Mouse (Mus musculus) neural tube, embryonic 10.5 days (tissue): ENCODE measurements around the gene Gnb1.

Source experiments
- DNase-seq: peaks from one replicate; pipeline ENCODE4 v3.0.0-alpha.2; 2017; ENCODE audit warnings: low spot score; ENCODE audit errors: extremely low spot score

Gene Gnb1

DNA sequence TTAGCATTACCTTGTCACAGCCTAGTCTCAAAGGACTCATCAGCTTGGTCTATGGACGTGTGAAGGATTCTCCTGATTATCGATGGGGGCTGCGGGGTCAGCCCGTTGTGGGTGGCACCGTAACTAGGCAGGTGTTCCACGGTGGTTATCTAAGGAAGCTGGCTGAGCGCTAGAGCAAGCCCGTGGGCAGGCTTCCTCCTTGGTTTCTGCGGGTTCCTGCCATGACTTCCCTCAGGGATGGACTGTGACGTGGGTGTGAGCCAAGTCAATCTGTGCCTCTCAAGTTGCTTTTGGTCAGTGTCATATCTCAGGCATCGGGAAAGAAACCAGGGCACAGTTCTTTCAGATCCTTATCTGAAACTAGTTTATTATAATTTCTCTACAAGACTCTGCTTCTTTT is 83.8 kb downstream of the Gnb1 start:
- DNase-seq = no peak

DNA sequence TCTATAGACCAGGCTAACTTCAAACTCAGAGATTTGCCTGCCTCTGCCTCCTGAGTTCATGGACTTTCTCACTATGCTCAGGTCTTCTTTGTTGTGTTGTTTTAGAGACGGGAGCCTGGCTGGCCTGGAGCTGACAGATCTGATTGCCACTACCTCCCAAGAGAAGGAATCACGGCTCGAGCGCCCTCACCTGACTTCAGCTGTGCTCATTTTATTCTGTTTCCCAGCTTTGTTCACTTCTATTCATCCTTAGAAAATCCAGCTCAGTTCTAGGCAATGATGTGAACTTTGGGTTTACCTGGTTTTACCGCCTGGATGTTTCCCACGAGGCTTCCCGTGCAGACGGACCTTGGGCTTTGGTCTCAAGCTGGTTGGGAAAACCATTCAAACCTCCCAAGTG is 84.4 kb downstream of the Gnb1 start:
- no peak for DNase-seq

DNA sequence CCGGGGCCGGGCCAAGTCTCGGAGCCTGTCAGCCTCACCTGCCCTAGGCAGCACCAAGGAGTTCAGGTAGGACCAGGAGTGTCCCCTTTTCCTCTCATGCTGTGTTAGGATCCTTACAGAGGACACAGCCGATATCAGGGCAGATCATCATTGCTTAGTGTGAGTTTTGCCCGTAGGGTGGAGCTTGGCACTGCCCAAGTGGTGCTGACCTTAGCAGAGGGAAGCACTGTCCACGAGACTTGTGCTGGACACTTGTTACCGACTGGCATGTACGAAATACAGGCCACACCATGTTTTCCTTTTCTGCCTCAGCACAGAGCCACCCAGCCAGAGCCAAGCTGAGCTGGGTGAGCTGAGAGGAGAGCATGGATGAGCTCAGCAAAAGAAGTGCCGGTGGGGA is 86.0 kb downstream of the Gnb1 start:
- no peak for DNase-seq

DNA sequence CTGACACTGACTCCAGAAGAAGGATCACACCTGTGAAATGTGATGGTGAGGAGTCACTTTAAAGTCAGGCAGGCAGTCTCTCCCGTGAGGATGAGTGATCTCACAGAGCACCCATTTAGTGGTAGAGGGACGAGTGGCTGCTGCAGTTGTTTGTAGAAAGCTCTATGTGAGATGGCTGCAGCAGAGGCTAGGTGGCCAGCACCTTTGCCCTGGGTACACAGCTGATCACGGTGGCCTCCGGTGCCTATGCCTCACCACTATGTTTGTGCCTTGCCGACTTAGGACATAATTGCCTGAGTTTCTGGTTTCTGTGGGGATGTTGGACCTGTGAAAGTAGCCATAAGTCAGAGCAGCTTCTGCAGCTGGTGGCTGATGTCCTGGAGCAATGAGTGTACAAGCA is 86.6 kb downstream of the Gnb1 start:
- no peak for DNase-seq

DNA sequence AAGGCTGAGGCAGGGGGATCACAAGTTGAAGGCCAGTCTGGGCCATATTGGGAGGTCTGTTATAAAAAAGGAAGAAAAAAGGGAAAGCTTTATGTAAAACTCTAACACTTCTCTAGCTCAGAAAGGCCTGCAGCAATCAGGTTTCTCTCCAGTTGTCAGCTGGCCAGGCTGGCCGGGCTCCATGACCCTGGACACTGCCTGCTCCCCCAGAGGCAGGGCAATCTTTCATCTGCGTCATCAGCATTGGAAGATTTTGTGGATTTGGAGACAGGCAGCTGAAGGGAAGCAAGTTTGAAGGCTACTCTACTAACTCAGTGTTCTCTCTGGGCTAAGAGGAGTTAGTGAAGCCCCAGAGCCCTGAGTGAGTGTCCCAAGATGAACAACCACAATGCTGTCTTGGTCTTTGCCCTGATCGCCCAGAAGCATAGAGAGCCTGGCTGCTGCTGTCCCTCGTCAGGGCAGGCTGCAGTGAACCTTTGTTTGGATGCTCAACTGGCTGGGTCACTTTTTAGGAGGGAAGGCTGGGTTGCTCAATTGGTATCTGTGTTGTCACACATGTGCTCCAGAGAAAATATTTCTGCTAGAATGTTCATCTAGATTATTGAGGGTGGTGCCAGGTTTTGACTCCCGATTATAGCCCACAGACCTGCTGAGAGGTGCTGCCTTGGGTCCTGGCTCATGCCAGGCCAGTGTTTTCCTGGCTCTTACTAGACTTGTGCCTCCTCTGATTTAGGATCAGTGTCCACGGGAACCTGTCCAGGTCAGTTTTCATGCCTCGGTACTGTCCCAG is 87.4 kb downstream of the Gnb1 start:
- no peak for DNase-seq

DNA sequence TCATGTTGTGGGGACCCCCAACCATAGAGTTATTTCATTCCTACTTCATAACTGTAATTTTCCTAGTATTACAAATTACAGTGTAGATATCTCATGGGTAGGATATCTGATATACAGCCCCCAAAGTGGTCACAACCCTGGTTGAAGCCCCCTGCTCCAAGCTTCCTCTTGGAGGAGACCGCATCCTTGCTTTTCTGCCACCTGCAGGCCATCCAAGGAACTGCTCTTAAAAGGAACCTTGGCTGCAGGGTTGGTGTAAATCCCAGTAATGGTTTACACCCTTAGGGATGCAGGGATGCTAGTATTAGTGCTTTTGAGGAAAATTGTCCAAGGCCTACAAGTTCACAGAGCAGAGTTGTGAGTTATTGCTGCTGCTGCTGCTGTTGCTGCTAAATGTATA is 89.3 kb downstream of the Gnb1 start:
- peak; percentile 66 for DNase-seq

DNA sequence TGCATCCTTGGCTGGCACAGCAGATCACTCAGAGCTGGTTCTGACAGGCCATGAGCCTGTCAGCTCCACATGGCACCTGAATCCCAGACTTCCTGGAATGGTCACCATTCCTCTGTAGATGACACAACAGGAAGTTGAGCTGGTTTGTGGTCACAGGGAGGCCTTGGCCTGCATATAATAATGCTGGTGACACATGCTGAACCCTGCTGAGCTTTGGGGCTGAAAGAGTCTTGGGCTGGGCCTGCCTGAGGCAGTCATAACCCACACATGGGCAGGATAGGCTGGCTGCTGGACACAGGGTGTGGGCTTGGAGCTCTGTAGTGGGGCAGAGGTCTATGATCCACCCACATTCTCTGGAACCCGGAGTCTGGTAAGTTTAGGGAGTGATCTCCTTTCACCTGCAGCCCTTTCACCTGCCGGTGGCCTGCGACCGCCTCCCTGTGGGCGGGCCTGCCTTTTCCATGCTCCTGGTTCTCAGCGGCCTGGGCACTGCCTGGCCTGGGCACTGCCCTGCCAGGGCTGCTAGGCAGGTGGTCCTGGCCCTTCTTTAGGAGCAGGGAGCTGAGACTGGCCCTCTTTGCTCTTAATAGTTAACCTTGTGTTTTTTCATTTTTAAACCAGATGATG is 91.2 kb downstream of the Gnb1 start:
- DNase-seq = no peak

DNA sequence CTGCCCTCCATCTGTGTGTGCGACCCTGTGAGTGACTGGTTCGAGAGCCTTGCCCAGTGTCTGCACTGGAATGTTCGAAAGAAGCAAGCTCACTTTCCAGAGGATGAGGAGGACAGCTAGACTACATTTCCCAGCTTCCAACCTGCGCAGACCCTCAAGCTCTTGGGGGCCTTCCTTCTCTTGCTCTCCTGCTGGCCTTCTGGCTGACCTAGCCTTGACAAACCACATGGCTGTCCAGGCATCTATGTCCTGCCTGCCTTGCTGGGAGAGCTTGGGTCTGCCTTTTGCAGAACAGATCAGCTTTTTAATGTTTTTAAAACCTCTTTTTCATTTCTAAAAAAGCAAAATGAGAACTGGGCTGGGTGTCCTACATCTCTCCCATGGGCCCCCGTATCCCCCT is 98.2 kb downstream of the Gnb1 start:
- DNase-seq = no peak

DNA sequence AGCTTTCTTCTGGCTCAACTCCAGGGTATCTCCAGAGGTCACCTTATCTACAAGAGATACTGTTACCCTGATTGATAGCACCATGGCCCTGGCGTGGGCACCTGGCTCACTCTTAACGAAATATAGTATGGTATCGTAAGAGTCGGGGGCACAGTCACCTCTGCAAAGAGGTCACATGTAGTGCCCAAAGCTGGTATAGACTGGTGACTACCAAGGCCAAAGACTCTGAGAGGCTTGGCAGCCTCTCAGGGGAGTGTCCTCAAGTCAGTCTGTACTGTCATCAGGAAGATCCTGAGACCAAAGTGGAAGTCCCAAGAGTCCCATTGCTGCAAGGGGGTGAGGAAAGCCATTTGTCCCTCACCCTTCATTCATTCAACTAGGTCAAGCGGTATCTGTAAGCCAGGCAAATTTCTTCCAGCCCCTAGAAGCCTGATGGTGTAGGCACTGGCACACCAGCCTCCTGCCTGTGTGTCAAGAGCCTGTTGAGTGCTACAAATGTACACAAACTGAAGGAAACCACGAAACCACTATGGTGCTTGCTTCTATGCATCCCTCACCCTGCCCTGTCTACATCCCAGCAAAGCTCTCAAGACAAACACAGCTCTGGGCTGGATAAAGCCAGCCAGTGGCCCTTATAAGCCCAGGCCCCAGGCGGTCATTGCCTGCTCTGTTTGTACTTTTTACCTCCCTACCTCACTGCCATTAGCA is 100.0 kb downstream of the Gnb1 start:
- no peak for DNase-seq

DNA sequence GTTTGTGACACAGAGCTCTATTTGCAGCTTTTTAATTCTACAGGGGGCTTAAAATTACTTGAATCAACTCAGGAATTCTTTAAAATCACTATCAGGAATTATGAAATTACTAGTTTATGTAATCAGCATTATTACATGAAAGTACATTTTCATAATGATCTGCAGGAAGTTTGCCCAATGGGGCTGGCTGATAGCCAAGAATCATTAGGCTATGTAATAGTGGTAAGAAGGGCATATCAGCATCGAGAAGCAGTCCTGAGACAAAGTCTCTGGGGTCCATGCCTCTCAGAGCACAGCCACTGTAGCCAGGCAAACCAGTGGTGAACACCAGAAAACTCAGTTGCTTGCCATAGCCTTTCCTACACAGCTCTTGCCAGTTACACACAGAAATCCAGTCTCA is 102.6 kb downstream of the Gnb1 start:
- DNase-seq = no peak

DNA sequence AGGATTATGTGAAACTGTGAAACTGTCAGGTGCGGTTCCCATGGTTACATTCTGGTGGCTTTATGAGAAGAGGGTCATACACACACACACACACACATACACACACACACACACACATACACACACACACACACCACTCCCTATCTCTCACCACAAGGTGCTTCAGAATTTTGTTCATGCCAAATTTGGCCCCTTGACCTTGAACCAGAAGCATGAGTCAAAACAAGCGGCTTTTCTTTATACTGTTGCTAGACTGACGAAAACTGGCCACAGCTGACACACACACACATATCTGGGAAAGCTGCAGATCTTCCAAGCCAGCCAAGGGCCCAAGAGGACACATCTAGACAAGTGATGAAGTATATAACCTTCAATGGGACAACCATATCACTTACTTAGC is 104.6 kb downstream of the Gnb1 start:
- DNase-seq = no peak

DNA sequence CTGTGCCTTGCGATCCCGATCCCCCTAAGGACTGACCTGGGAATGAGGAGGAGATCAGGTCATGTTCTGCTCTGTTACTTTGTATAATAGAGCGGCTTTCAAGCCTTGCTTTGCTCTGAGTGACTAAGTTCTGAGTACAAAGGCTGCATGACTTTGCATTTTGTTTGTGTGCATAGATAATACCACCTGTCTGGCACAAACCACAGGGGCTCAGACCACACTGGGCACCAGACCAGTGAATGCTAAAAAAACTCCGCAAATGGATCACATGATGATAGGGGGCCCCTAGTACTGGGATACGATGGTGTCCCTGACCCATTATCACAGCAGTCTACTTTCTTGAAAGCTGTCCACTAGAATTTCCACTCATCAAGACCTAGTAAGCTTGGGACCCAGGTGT is 105.4 kb downstream of the Gnb1 start:
- no peak for DNase-seq

DNA sequence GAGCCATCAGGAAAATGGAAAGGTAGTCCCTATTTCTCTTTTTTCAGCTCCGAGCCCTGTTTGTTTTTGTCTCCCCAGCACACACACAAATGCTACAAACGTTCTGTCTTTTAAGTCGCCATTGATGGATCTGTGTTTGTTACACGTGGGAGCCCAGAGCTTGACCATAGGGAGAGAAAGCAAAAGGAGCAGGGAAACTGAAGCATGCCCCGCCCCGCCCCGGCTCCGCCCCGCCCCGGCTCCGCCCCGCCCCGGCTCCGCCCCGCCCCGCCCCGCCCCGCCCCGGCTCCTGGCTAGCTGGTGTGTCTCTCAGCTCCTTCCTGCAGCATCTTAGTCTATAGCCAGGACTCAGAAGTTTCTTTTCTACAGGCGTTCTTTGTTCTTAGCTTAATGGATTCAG is 107.4 kb downstream of the Gnb1 start:
- DNase-seq = no peak

DNA sequence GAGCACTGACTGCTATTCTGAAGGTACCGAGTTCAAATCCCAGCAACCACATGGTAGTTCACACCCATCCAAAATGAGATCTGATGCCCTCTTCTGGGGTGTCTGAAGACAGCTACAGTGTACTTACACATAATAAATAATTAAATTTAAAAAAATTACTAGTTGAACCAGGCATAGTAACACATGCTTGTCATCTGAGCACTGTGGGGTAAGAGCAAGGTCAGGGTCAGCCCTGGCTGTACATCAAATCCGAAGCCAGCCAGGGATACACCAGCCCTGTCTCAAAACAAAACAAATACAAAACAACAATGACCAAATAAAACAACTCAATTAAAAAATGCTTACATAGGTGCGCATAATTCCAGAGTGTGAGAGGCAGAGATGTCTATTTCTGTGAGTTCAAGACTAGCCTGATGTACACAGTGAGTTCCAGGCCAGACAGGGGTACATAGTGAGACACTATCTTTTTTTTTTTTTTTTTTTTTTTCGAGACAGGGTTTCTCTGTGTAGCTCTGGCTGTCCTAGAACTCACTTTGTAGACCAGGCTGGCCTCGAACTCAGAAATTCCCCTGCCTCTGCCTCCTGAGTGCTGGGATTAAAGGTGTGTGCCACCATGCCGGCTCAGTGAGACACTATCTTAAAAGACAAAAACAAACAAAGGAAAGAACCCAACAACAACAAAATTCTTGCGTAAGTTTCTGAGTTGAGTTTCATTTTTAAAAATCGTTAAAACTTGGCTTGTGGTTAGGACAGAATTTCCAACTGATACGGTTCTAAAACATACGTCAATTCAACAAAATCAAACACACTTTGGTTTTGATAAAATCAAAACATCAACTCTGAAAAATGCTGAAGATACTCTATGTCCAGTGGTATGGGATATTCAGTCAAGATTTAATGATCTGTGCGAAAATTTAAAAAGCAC is 109.0 kb downstream of the Gnb1 start:
- no peak for DNase-seq

DNA sequence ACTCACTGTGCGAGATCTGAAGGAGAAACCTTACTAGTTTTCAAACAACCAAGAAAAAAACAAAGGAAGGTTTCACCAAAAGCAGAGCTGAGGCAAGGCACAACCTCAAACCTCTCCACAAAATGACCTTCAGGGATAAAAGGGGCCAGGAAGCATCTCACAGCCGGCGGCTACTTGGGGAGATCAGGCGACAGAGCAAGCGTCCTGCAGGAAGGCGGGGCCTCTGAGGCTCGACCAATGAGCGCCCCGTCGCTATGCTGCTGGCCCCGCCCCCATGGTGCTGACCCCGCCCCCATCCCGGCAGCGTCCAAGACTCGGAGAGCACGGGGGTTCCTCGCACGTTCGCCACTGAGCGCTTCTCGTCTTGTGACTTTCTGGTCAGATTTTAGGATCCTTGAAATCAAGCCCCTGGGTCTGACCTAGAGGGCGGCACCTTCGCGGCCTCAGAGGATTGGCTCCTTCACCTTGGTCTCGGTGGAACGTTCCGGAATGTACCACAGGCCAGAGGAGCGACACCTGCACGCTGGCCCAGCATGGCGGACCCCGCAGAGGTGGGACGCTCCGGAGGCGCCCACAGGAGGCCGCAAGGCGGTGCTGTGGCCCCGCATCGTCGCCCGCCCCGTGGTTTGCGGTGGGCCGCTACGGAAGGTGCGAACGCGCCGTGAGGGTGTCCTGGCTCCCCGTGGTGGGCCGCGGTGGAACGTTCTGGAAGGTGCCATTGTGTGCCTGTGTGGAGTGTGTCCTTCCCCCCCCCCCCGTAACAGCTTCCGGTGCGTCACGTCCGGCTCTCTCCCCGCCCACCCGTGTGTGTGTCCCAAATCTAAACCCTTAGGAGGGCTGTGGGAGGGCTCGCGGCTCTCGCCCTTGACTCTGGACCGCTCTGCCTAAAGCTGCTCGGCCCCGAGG is 110.2 kb downstream of the Gnb1 start, which contains the start of gene Slc35e2:
Gene Slc35e2 (plus strand): TSS at position 326 of the 906 bp plus-strand sequence.
- DNase-seq = peak; percentile 98

DNA sequence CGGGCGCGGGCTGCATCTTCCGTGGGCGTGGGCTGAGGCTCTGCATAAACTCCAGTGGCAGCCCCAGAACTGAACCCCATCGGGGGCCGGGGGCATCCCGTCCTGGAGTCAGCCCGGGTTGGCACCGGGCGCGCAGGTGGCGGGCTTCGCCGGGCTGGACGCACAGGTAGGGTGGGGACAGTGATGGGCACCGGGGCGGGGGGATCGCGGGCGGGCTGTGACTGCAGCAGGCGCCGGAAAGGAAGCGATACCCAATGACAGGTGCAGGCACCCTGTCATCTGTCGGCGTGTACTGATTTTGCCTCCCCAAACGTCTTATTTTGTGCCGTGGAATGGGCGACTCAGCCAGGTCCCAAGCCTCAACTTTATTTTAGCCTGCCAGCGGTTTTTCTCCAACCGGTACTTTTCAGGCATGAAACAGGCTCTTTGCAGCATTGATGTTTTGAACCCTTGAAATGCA is 110.9 kb downstream of the Gnb1 start:
- DNase-seq = no peak

DNA sequence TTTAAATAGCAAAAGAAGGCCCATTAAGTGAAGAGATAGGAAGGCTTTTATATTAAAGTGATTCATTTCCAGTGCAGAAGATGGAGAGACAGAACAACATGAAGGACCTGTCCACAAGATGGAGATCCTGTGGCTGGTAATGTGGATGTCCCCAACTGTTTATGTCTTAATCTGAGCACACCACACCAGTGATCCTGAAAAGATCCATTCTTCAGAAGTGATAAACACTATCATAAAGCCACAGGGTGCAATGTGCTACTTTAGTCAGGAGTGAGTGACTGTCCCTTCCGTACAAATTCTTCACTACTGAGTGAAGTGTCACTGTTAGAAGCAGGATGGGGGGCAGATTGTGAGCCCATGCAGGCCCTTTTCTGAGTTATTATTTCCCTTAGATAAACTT is 111.6 kb downstream of the Gnb1 start:
- DNase-seq = no peak

DNA sequence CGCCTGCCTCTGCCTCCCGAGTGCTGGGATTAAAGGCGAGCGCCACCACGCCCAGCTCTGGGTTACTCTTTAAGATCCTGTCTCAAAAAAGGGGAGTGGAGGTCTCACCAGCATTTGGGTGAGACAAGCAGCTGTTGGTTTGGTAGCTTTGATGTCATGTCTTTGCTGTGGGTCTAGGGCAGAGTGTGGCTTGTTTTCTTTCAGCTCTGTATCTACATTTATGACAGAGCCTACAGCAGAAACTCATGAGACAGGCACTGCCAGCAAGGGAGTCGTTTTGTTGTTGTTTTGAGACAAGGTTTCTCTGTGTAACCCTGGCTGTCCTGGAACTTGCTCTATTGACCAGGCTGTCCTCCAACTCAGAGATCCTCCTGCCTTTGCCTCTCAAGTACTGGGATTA is 112.6 kb downstream of the Gnb1 start:
- no peak for DNase-seq

DNA sequence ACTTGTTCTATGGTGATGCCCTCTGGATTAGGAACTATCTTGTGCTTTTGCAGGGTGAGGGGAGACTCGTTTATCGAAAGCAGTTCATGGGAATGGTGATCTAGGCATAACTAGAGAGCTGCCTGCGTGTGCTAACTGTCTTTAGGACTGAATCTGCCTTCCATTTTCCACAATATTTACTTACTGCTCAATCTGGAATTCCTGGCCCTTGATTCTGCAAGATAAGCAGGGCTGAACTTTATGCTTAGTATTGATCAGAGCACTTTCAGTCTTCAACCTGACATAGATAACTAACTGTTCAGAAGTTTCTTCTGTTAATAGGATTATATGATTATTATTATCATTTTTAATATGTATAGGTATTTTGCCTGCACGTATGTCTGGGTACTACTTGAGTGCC is 114.0 kb downstream of the Gnb1 start:
- DNase-seq = no peak

DNA sequence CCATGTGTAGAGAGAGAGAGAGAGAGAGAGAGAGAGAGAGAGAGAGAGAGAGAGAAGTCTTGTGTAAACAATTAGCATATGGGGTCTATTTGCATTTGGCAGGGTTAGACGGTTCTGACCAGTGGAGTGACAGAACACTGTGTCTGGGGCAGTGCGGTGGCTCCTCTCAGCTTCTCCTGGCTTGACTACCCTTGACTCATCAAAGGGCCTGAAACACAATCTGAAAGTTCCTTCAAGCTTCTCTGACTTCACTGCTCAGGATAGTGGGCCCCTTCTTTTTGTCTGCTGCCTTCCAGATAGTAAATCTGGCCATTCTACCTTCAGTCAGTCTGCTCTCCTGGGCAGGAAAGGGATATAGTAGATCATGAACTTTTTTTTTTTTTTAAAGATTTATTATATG is 115.7 kb downstream of the Gnb1 start:
- no peak for DNase-seq
